Mouse (Mus musculus) myocyte (in vitro differentiated cells): ENCODE data around the gene Hist1h2ag.

Experiments used
- MYOG ChIP-seq, 3 experiments: IDR thresholded peaks; one replicate each; pipeline ENCODE4 v1.6.1; 2011; ENCODE audit warnings: control low read depth in 2 of 3, low read depth in 2 of 3, mild to moderate bottlenecking in 2 of 3; ENCODE audit not compliant: insufficient read length in 2 of 3, control insufficient read depth in 1 of 3, insufficient read depth in 1 of 3
- POLR2A ChIP-seq: IDR thresholded peaks from one replicate; pipeline ENCODE4 v1.6.1; 2011; ENCODE audit warnings: low read depth, mild to moderate bottlenecking, control low read depth, moderate library complexity; ENCODE audit not compliant: insufficient read length
- USF1 ChIP-seq: IDR thresholded peaks from one replicate; pipeline ENCODE4 v1.6.1; 2011; ENCODE audit warnings: low read depth, mild to moderate bottlenecking, control low read depth, moderate library complexity

GRCm38 (mm10) chr13:22001346-22001745 lies 41.4 kb downstream of the Hist1h2ag start:
- TF ChIP-seq USF1 = no peak
- no peak for TF ChIP-seq POLR2A
- no peak for TF ChIP-seq MYOG (IDR thresholded peaks at IDR 0.05; ENCODE audit: control insufficient read depth in 1 of 3, insufficient read depth in 1 of 3, insufficient read length in 2 of 3, low read depth in 2 of 3)
